Mouse (Mus musculus) layer of hippocampus, postnatal 36 days (tissue): ENCODE measurements around the gene Rpusd2. TPM values are rescaled to one million over a fixed set of nuclear protein-coding genes. Genes with fewer than 3 reads are reported as not detected.

Experiments used
- DNase-seq, 2 experiments: peaks; one replicate each; pipeline ENCODE4 v3.0.0; 2022
- total RNA-seq, 2 experiments: library from RNA; stranded (reverse); gene quantifications; 2 replicates each; pipeline ENCODE4 v1.2.3; 2021

Rpusd2 gene
- total RNA-seq, 2 experiments from 2014 or later: 7.3 to 7.5 TPM

DNA sequence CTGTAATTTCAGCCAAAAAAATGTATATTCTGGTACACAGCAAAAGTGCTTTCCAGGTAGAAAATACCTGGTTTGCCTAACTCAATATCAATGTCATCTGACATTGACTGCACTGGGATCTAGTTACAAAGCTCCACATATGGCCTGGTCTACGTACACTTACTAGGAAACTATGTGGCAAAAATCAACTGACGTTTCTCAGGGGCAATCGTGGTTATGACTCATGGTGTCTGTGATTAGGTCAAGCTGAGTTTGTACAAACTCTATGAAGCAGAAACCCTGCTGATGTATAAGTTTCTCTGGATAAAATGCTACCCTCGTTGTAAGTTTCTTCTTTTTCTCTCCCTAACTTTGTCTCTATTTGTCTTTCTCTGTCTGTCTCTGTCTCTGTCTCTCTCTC lies 2.4 kb upstream of the Rpusd2 start:
- DNase-seq: no peak

DNA sequence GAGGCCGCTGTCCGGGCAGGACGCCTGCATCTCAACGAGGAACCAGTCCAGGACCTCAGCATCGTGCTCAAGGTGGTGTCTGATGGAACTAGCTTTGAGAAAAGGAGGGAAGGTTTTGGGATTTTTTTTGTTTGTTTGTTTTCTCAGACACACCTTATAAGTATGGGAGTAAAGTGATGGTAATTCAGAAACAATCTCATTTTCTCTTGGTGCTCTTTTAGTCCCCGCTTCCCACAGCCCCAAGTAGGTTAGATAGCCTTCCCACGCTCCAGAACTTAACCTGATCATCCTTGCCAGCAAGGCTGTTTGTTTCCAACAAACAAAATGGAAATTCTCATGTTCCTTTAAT lies 781 bp downstream of the Rpusd2 start:
- no peak for DNase-seq

DNA sequence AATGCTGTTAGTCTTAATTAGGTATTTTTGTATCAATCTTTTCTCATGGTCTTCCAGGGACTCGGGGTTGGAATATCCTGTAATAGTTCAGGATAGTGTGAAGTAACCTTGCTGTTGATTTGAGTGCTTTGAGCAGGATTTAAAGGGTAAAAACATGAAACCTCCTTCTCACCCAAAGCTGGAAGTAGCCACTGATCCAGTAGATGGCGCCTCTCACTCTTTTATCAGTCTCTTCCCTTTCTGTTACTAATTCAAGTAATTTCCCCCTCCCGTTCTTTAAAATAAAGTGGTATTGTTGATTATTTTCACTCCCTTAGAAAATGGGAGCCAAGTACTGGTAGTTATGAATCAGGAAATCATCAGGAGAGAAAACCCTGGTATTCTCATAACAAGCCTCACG lies 6.3 kb downstream of the Rpusd2 start:
- DNase-seq: no peak

DNA sequence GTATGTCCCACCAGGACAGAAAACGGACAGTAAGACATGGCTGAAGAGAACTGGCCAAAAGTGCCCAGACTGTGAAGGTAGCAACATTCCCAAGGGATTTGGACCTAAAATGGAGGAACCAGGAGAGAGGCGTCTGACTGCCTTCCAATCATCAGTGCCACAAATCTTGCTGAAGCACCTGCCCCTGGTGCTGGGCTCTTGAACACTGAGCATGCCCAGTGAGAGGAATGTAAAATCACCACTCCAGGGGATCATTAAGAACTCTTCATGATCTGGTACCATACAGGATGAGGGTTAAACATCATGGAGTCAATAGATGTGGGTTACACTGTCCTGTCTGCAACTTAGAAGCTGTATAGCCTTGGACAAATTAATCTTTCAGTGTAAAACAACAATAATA lies 10.6 kb downstream of the Rpusd2 start:
- no peak for DNase-seq

DNA sequence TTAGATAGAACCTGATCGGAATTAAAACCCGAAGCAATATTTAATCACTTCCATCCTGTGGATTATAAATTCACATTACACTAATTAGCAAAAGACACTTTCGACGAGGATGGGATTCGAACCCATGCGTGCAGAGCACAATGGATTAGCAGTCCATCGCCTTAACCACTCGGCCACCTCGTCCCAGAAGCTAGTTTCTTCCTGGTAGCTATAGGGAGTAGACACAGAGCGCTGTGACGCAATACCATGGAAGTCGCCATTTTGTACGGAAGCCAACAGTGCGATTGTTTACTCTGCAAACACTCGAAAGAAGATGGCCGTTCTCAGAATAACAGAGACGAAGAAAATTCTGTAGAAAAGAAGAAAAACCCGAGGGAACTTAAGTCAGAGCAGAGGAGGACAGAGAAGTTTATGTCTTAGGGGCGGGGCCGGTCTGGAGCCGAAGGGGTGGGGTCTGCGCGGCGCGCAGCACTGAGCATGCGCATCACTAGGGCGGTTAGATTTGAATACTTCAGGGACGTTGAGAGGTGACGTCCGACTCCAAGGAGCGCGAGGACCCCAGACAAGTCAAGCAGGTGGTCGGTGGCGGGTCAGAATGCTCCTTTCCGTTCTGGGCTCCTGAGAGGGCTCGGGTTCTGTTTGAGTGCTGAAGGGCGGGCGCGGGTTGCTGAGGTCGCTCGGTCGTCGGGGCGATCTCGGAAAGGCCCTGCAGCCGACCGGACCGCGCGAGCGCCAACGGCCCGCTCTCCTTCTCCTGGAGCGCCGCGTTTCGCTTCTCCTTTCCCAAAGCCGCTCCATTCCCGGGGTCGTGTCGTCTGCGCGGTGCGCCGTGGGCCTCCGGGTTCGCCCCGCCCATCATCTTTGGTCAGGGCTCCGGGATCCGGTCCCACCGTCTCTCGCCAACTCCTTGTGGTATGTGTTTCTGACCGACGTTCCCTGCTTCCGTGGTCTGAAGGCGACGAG lies 12.3 kb downstream of the Rpusd2 start, which contains the start of gene Knl1:
Knl1 (plus strand) TSS at position 471 of the 963 bp plus-strand sequence.
- peak; percentile 95 to 98 for DNase-seq

DNA sequence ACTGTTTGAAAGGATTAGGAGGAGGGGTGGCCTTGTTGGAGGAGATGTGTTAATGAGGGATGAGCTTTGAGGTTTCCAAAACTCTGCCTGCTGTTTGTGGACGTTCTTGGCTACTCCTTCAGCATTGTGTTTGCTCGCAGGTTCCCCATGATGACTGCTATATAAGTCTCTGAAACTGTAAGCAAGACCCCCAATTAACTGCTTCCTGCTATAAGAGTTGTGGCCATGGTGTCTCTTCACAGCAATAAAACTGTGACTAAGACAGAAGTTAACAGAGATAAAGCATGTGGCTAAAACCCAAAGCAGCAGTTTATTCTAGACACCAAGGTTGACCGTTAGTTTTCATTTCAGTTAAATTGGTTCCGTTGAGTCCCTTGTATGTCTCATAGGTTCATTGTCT lies 13.3 kb downstream of the Rpusd2 start:
- DNase-seq: no peak

DNA sequence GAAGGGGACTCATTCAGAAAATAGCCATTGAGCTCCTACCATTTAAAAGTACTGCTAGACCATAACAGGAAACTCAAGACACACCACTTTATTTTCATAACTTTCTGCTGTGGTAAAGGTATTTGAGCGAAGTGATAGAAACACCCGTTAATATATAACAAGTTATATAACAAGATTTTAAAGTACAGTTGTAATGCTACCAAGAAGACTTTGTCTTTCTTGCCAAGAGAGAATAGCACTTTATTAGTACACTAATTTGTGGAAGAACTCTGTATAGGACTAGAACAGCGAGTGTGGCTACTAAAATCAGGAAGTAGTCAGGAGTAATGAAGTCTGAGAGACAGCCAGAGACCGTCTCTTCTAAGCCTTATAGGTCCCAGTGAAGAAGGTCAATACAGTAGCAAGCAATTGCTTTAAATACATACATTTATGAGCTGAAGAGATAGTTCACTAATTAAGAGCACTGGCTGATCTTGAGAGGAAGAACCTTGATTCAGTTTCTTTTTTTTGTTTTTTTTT lies 15.6 kb downstream of the Rpusd2 start:
- no peak for DNase-seq

DNA sequence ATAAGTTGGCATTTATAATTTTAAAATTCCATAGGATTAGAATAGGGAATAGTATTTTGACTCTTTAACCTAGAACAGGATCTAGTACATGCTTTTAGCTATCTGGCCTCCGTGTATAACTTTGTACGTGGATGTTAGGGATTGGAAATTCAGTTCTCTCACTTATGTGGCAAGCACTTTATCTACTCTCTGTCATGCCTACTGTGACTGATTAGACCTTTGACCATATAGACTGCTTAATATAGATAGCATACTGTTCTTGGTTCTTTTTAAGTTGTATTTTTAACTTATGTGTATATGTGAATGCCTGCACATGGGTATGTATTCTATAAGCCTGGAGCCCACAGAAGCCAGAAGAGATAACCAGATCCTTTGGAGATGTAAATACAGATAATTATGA lies 25.5 kb downstream of the Rpusd2 start:
- no peak for DNase-seq

DNA sequence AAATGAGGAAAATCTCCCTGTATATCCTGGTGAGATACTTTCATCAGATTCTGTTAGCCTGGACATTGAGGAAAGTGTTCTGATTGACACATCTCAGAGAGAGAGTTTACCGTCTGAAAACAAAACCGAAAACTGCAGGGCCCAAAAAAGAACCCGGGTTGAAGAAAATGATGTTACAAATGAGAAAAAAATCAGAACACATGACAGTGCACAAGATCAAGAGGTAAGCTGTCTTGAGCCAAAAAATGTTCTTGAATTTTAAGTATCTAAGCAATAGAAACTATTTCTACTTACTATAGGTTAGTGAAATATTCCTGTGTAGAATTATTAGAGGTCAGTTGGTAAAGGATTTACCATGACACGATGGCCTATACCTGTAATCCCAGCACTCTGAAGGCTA lies 37.8 kb downstream of the Rpusd2 start:
- DNase-seq: no peak

DNA sequence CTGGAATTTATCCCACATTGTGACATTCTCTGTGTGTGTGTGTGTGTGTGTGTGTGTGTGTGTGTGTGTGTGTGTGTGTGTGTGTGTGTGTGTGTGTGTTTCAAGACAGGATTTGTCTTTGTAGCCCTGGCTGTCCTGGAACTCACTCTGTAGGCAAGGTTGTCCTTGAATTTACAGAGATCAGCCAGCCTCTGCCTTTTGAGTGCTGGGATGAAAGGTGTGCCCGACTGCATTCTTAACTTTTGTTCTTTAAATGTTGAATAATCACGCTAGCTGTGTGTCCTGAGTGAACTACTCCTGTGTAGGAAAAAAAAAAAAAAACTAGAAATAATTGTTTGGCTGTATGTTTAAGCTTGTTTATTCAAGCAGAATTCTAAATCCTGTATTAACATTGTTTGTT lies 51.6 kb downstream of the Rpusd2 start:
- DNase-seq: no peak

Other genes starting within 250 kb of the Rpusd2 start
- gene Knstrn, start 220.8 kb upstream of the Rpusd2 start, total RNA-seq: 1 to 10 TPM; 1.5 to 2.2 TPM
- gene Ivd, start 172.8 kb upstream of the Rpusd2 start, total RNA-seq: 100 to 1,000 TPM in 1 of 2 experiments, 10 to 100 TPM in 1; 99.8 to 106 TPM
- 10 to 100 TPM; 51.3 to 55.6 TPM for gene Bahd1, start 134.4 kb upstream of the Rpusd2 start, total RNA-seq
- gene Chst14, start 108.3 kb upstream of the Rpusd2 start, total RNA-seq: 1 to 10 TPM; 2.7 to 2.9 TPM
- 10 to 100 TPM; 51.3 to 55.5 TPM for gene Ccdc32, start 5.4 kb upstream of the Rpusd2 start, total RNA-seq
- gene Knl1, start 12.3 kb downstream of the Rpusd2 start, total RNA-seq: under 1 TPM; 0.37 to 0.48 TPM
- 1 to 10 TPM in 1 of 2 experiments, under 1 TPM in 1; 0.99 to 1.5 TPM for gene Rad51, start 78.0 kb downstream of the Rpusd2 start, total RNA-seq
- gene Rmdn3, start 122.2 kb downstream of the Rpusd2 start, total RNA-seq: 10 to 100 TPM; 59.4 to 61.8 TPM
- not detected for gene Gchfr, start 133.0 kb downstream of the Rpusd2 start, total RNA-seq
- not detected for gene Gm14137, start 139.7 kb downstream of the Rpusd2 start, total RNA-seq
- 10 to 100 TPM; 38.7 to 43.9 TPM for gene Zfyve19, start 173.8 kb downstream of the Rpusd2 start, total RNA-seq
- gene Dnajc17, start 174.0 kb downstream of the Rpusd2 start, total RNA-seq: 10 to 100 TPM; 17.4 to 17.6 TPM
- gene Ppp1r14d, start 195.1 kb downstream of the Rpusd2 start, total RNA-seq: not detected
- gene Spint1, start 202.6 kb downstream of the Rpusd2 start, total RNA-seq: 1 to 10 TPM; 1.7 to 2.4 TPM
- 1 to 10 TPM; 6.4 to 6.9 TPM for gene Rhov, start 236.5 kb downstream of the Rpusd2 start, total RNA-seq